Mouse (Mus musculus): ENCODE data around the gene Gm12184.

Gene Gm12184

GRCm38 (mm10) chr11:48776664-48777063 lies 49.8 kb downstream of the Gm12184 start:
- DNase-seq (ENCODE audit: extremely low spot score, low read depth, low spot score) = no peak

- no peak for DNase-seq (ENCODE audit: extremely low spot score, low read depth, low spot score)
Measured at GRCm38 (mm10) chr11:48775483-48775882, 51.0 kb downstream of the Gm12184 start.
